Mouse (Mus musculus) lung, postnatal 0 days (tissue): Measurements from ENCODE around the gene Kynu. TPM values are rescaled to one million over a fixed set of nuclear protein-coding genes. Genes with fewer than 3 reads are reported as not detected.

Source experiments
- ATAC-seq: fragments of 200-750 bp; cut with Nextera tagmentation; 2 replicates; pipeline ENCODE4 v1.8.0; 2017; ENCODE audit warnings: moderate library complexity
- DNase-seq: peaks from one replicate; pipeline ENCODE4 v3.0.0-alpha.2; 2016; ENCODE audit warnings: low spot score
- H3K27ac ChIP-seq: fragments of 300-500 bp; sonication (generic); 2 replicates; pipeline ENCODE4 v1.5.1; 2014; ENCODE audit warnings: antibody characterized with exemption, mild to moderate bottlenecking, low read length, mixed read lengths
- H3K27me3 ChIP-seq: fragments of 300-500 bp; sonication (generic); replicated peaks from 2 replicates; pipeline ENCODE4 v1.6.1; 2014; ENCODE audit warnings: low read length, mixed read lengths; ENCODE audit not compliant: insufficient read depth
- H3K36me3 ChIP-seq: fragments of 300-500 bp; sonication (generic); 2 replicates; pipeline ENCODE4 v1.6.1; 2014; ENCODE audit warnings: low read length, mixed read lengths; ENCODE audit not compliant: insufficient read depth
- H3K4me1 ChIP-seq: fragments of 300-500 bp; sonication (generic); 2 replicates; pipeline ENCODE4 v1.6.1; 2014; ENCODE audit warnings: antibody characterized with exemption, low read depth, low read length, mixed read lengths; ENCODE audit not compliant: insufficient read depth
- H3K4me2 ChIP-seq: fragments of 300-500 bp; sonication (generic); replicated peaks from 2 replicates; pipeline ENCODE4 v1.6.1; 2014; ENCODE audit warnings: low read depth, mild to moderate bottlenecking, low read length, moderate library complexity, mixed read lengths
- H3K4me3 ChIP-seq: fragments of 300-500 bp; sonication (generic); 2 replicates; pipeline ENCODE4 v1.5.1; 2014; ENCODE audit warnings: low read depth, low read length
- H3K9ac ChIP-seq: fragments of 300-500 bp; sonication (generic); replicated peaks from 2 replicates; pipeline ENCODE4 v1.6.1; 2014; ENCODE audit warnings: low read depth, mild to moderate bottlenecking
- H3K9me3 ChIP-seq: fragments of 300-500 bp; sonication (generic); 2 replicates; pipeline ENCODE4 v1.6.1; 2016; ENCODE audit warnings: low read length, mixed read lengths
- CTCF ChIP-seq: IDR thresholded peaks from 2 replicates; pipeline ENCODE4 v1.5.1; 2016; ENCODE audit warnings: antibody characterized with exemption, mild to moderate bottlenecking
- EP300 ChIP-seq: IDR thresholded peaks from 2 replicates; pipeline ENCODE4 v1.6.1; 2016; ENCODE audit warnings: antibody characterized with exemption, mild to moderate bottlenecking, control low read depth
- WGBS: fragments of 180-500 bp; shearing (Covaris S2); extraction: QIAGEN DNeasy Blood & Tissue Kit; methylation state at CpG from one replicate; pipeline ENCODE4 v1.1.7; 2014; 5-methylcytosine and 5-hydroxymethylcytosine counted together
- polyA plus RNA-seq: library from polyadenylated mRNA; unstranded; fragments of >200 nt; fragmentation: Nextera tagmentation; extraction: Ambion mirVana; gene quantifications from 2 replicates; pipeline ENCODE4 v1.2.1, GENCODE M21; 2015

Gene Kynu
- polyA plus RNA-seq, 1 experiment from 2014 or later, result 0.88 TPM

DNA sequence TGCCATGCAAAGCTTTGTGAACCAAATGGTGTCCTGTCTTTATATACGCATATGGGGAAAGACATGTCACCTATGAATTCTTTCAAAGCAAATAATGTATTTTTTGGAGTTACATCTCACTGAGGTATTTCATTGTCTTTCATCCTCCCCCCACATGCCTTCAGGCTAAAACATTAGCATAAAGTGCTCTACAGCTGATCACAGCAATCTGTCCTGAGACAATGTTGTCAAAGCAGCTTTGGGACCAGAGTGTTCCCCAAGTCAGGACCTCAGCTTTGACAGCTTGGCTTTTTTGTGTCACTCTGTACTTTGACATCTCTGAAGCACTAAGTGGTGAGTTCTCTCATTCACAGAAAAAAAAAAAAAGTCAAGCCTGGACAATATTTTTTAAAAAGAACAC, 18.4 kb downstream of the Kynu start:
- no peak for TF ChIP-seq EP300
- TF ChIP-seq CTCF, result no peak
- Histone ChIP-seq H3K9ac (no peak overlapping the region), H3K27me3 (no peaks in the 10 kb centered on the region), H3K9me3 (no peaks in the 10 kb centered on the region), H3K4me3 (no peak overlapping the region), H3K4me1 (no peaks in the 10 kb centered on the region), H3K27ac (no peak overlapping the region), H3K36me3 (no peaks in the 10 kb centered on the region), H3K4me2 (no peak overlapping the region)
- ATAC-seq (no peak), DNase-seq (no peak)
- 89% methylated on average over 1 of the region's 1 CpGs for WGBS

GRCm38 (mm10) chr2:43583243-43583812, 28.2 kb downstream of the Kynu start:
- WGBS, result 70% methylated on average over 8 of the region's 8 CpGs
- no peak for ATAC-seq
- no peak overlapping the region for H3K4me2 ChIP-seq
- H3K27me3 ChIP-seq, result no peaks in the 10 kb centered on the region
- no peak overlapping the region for H3K27ac ChIP-seq
- no peaks in the 10 kb centered on the region for H3K4me1 ChIP-seq
- H3K4me3 ChIP-seq, result no peak overlapping the region
- DNase-seq, result no peak
- H3K9me3 ChIP-seq, result no peaks in the 10 kb centered on the region
- no peak for TF ChIP-seq CTCF
- TF ChIP-seq EP300, result no peak
- no peaks in the 10 kb centered on the region for H3K36me3 ChIP-seq
- H3K9ac ChIP-seq, result no peak overlapping the region

DNA sequence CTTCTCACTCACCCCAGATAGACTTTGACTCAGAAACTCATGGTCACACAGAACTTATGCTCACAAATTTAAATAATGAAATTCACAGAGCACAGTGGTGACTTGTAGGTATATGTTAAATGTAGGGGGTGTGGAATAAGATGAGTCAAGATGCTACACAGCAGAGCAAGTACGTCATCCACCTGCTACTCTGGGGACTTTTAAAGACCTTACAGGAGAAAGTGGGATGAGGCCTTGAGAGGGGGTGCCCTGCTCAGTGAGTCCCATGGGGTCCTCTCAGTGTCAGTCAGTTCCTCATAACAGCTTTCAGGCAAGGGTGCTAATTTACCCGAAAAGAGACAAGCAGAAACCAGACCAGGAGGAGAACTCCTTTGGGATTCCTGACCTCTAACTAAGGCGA, 30.4 kb downstream of the Kynu start:
- H3K27me3 ChIP-seq, result no peaks in the 10 kb centered on the region
- H3K9ac ChIP-seq, result no peak overlapping the region
- WGBS, result 71% methylated on average over 3 of the region's 3 CpGs
- H3K9me3 ChIP-seq, result no peaks in the 10 kb centered on the region
- ATAC-seq, result no peak
- H3K36me3 ChIP-seq, result no peaks in the 10 kb centered on the region
- no peak overlapping the region for H3K4me3 ChIP-seq
- TF ChIP-seq EP300 (no peak), CTCF (no peak)
- no peak overlapping the region for H3K27ac ChIP-seq
- H3K4me1 ChIP-seq, result no peaks in the 10 kb centered on the region
- no peak for DNase-seq
- no peak overlapping the region for H3K4me2 ChIP-seq

DNA sequence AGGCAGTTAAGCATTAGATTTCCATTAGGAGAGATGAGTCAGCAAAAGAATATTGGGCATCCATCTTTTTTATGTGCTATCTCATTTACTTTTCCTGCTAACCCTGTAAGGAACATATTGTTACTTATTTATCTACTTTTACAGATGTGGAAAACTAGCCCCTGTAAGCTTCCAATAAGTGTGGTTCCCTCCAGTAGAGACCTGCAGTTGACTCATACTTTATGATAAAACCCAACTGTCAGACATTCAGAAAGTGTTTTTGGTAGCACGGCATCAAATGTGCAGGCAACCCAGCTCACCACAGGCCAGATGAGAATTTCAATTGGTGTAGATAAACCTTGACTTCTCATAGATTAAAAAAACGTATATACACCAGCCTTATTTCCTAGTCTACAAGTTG, 32.7 kb downstream of the Kynu start:
- 59% methylated on average over 2 of the region's 2 CpGs for WGBS
- Histone ChIP-seq H3K27ac (no peak overlapping the region), H3K4me2 (no peak overlapping the region), H3K9me3 (no peaks in the 10 kb centered on the region), H3K4me3 (no peak overlapping the region), H3K27me3 (no peaks in the 10 kb centered on the region), H3K4me1 (no peaks in the 10 kb centered on the region), H3K9ac (no peak overlapping the region), H3K36me3 (no peaks in the 10 kb centered on the region)
- ATAC-seq (no peak), DNase-seq (no peak)
- TF ChIP-seq EP300 (no peak), CTCF (no peak)

- Histone ChIP-seq H3K36me3 (no peaks in the 10 kb centered on the region), H3K9ac (no peak overlapping the region), H3K4me3 (no peak overlapping the region), H3K4me2 (no peak overlapping the region), H3K9me3 (no peaks in the 10 kb centered on the region), H3K27ac (no peak overlapping the region), H3K4me1 (no peaks in the 10 kb centered on the region), H3K27me3 (no peaks in the 10 kb centered on the region)
- WGBS, result 54% methylated on average over 1 of the region's 1 CpGs
- no peak for ATAC-seq
- no peak for DNase-seq
- TF ChIP-seq CTCF (no peak), EP300 (no peak)
Observed at GRCm38 (mm10) chr2:43592001-43592704, 37.0 kb downstream of the Kynu start.

DNA sequence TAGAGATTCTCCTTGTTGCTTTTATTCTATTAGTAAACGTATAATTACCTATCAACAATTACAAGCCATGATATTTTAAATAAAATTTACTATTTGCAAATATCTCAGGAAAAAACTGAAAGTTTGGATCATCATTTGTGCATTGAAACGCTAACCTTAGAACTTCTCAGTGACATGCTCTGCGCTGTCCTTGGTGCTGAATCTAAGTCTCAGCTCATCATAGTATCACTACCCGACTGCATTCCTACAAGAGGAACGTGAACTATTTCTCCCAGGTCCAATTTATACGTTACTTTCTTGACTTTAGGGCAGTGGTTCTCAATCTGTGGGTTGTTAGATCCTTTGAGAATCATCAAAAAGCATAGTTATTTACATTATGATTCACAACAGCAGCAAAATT, 58.4 kb downstream of the Kynu start:
- 5% methylated on average over 6 of the region's 6 CpGs for WGBS
- Histone ChIP-seq H3K27ac (no peak overlapping the region), H3K4me2 (no peak overlapping the region), H3K9ac (no peak overlapping the region), H3K27me3 (no peaks in the 10 kb centered on the region), H3K4me3 (no peak overlapping the region), H3K4me1 (no peaks in the 10 kb centered on the region), H3K36me3 (no peaks in the 10 kb centered on the region), H3K9me3 (no peaks in the 10 kb centered on the region)
- TF ChIP-seq EP300 (no peak), CTCF (no peak)
- ATAC-seq (no peak), DNase-seq (peak; percentile 73)

DNA sequence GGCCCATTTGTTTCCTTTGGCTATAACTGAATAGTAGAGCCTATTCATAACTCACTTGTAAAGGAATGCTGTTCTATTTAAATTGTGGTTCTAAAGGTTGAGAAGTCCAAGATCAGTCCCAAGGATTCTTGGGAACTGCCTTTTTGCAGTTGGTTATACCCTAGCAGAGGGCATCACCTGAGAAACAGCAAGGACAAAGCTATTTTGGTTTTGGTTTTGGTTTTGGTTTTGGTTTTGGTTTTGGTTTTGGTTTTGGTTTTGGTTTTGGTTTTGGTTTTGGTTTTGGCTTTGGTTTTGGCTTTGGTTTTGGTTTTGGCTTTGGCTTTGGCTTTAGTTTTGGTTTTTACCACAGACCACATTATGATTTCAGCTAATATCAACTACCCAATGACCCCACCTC, 66.0 kb downstream of the Kynu start:
- Histone ChIP-seq H3K36me3 (no peaks in the 10 kb centered on the region), H3K4me3 (no peak overlapping the region), H3K4me2 (no peak overlapping the region), H3K4me1 (no peaks in the 10 kb centered on the region), H3K27ac (no peak overlapping the region), H3K9me3 (no peaks in the 10 kb centered on the region), H3K9ac (no peak overlapping the region), H3K27me3 (no peaks in the 10 kb centered on the region)
- no peak for ATAC-seq
- TF ChIP-seq EP300 (no peak), CTCF (no peak)
- no peak for DNase-seq
